Mouse (Mus musculus): ENCODE data around the gene Omp.

GRCm38 (mm10) chr7:98177071-98177485 lies 31.8 kb upstream of the Omp start:
- no peak for TF ChIP-seq CTCF (IDR thresholded peaks at IDR 0.05; ENCODE audit: low read depth)
- no peak for TF ChIP-seq EP300 (IDR thresholded peaks at IDR 0.05; ENCODE audit: low read depth)
